Mouse (Mus musculus): ENCODE results near the gene Csgalnact2. TPM values are rescaled to one million over a fixed set of nuclear protein-coding genes. Genes with fewer than 3 reads are reported as not detected.

The Csgalnact2 gene
- total RNA-seq, 2 experiments from 2014 or later: 122 to 157 TPM

GRCm38 (mm10) chr6:118140961-118141360, 2.0 kb upstream of the Csgalnact2 start:
- peak; percentile 63 for ATAC-seq (ENCODE audit: poor library complexity, severe bottlenecking)

- peak; percentile 51 for ATAC-seq (ENCODE audit: poor library complexity, severe bottlenecking)
Observed at GRCm38 (mm10) chr6:118137148-118137547, 1.8 kb downstream of the Csgalnact2 start.

- no peak for ATAC-seq (ENCODE audit: poor library complexity, severe bottlenecking)
Observed at GRCm38 (mm10) chr6:118134461-118134860, 4.5 kb downstream of the Csgalnact2 start.

- ATAC-seq (ENCODE audit: poor library complexity, severe bottlenecking): no peak
Observed at GRCm38 (mm10) chr6:118130022-118130421, 8.9 kb downstream of the Csgalnact2 start.

GRCm38 (mm10) chr6:118127827-118128487, 11.0 kb downstream of the Csgalnact2 start:
- ATAC-seq (ENCODE audit: poor library complexity, severe bottlenecking): peak; percentile 41

- peak; percentile 80 for ATAC-seq (ENCODE audit: poor library complexity, severe bottlenecking)
Observed at GRCm38 (mm10) chr6:118127198-118127597, 11.7 kb downstream of the Csgalnact2 start.

- no peak for ATAC-seq (ENCODE audit: poor library complexity, severe bottlenecking)
Observed at GRCm38 (mm10) chr6:118126577-118126976, 12.4 kb downstream of the Csgalnact2 start.

- no peak for ATAC-seq (ENCODE audit: poor library complexity, severe bottlenecking)
Observed at GRCm38 (mm10) chr6:118122767-118123166, 16.2 kb downstream of the Csgalnact2 start.

GRCm38 (mm10) chr6:118111810-118112209, 27.1 kb downstream of the Csgalnact2 start:
- no peak for ATAC-seq (ENCODE audit: poor library complexity, severe bottlenecking)

GRCm38 (mm10) chr6:118099311-118099802, 39.6 kb downstream of the Csgalnact2 start:
- peak; percentile 70 for ATAC-seq (ENCODE audit: poor library complexity, severe bottlenecking)

GRCm38 (mm10) chr6:118097765-118098365, 41.1 kb downstream of the Csgalnact2 start:
- ATAC-seq (ENCODE audit: poor library complexity, severe bottlenecking): no peak

GRCm38 (mm10) chr6:118090827-118091226, 48.1 kb downstream of the Csgalnact2 start:
- no peak for ATAC-seq (ENCODE audit: poor library complexity, severe bottlenecking)

- ATAC-seq (ENCODE audit: poor library complexity, severe bottlenecking): no peak
Observed at GRCm38 (mm10) chr6:118088750-118089440, 50.0 kb downstream of the Csgalnact2 start.

- ATAC-seq (ENCODE audit: poor library complexity, severe bottlenecking): no peak
Observed at GRCm38 (mm10) chr6:118087955-118088354, 51.0 kb downstream of the Csgalnact2 start.

- no peak for ATAC-seq (ENCODE audit: poor library complexity, severe bottlenecking)
Observed at GRCm38 (mm10) chr6:118084596-118084995, 54.3 kb downstream of the Csgalnact2 start.

- no peak for ATAC-seq (ENCODE audit: poor library complexity, severe bottlenecking)
Observed at GRCm38 (mm10) chr6:118083608-118084007, 55.3 kb downstream of the Csgalnact2 start.

GRCm38 (mm10) chr6:118082384-118082783, 56.6 kb downstream of the Csgalnact2 start:
- ATAC-seq (ENCODE audit: poor library complexity, severe bottlenecking): no peak

- no peak for ATAC-seq (ENCODE audit: poor library complexity, severe bottlenecking)
Observed at GRCm38 (mm10) chr6:118080711-118081110, 58.2 kb downstream of the Csgalnact2 start.

GRCm38 (mm10) chr6:118079762-118080465, 59.0 kb downstream of the Csgalnact2 start:
- ATAC-seq (ENCODE audit: poor library complexity, severe bottlenecking): no peak

GRCm38 (mm10) chr6:118079292-118079691, 59.6 kb downstream of the Csgalnact2 start:
- no peak for ATAC-seq (ENCODE audit: poor library complexity, severe bottlenecking)

GRCm38 (mm10) chr6:118078751-118079150, 60.2 kb downstream of the Csgalnact2 start:
- no peak for ATAC-seq (ENCODE audit: poor library complexity, severe bottlenecking)
